Mouse (Mus musculus): Measurements from ENCODE around the gene 4930402H24Rik.

GRCm38 (mm10) chr2:130814492-130814891 lies 91.7 kb downstream of the 4930402H24Rik start:
- no peak for TF ChIP-seq CTCF (IDR thresholded peaks at IDR 0.05; ENCODE audit: low read depth, low read length)
- no peak for TF ChIP-seq GATA1 (IDR thresholded peaks at IDR 0.05; ENCODE audit: borderline replicate concordance, low read length)
